Mouse (Mus musculus): Measurements from ENCODE around the gene Mr1.

Mr1 gene

DNA sequence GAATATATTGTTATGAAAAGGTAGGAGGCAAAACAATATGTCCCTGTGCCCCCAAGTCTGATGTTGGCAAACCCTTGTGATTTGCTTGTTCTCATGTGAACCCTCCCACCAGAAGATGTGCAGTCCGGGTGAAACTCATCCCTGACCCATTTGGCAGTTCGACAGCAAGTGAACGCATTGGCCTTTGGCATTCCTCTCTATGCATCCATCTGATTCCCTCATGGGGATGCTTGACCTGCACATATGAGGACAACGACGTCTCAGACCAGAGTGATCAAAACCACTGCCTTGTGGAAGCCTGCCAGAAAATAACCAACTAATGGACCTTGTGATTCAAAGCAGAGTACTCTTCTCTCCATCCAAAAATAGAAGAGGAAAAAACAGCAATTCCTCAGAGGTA is 19.9 kb downstream of the Mr1 start:
- DNase-seq: no peak

DNA sequence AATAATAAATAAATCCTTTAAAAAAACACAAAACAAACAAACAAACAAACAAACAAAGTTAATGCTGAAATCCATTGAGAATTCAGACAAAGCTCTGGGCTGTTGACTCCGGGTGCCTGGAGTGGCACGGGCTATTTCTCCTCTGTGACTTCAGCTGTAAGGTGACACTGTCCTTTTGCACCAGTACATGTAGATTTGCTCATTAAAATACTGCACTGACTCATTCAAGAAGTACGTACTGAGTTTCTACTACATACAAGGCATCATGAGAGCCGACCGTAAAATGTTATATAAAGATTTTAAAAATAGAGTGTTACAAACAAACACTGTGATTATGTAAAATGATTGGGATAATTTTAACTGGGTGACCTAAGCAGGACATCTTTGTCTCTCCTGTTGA is 22.2 kb downstream of the Mr1 start:
- DNase-seq: no peak

DNA sequence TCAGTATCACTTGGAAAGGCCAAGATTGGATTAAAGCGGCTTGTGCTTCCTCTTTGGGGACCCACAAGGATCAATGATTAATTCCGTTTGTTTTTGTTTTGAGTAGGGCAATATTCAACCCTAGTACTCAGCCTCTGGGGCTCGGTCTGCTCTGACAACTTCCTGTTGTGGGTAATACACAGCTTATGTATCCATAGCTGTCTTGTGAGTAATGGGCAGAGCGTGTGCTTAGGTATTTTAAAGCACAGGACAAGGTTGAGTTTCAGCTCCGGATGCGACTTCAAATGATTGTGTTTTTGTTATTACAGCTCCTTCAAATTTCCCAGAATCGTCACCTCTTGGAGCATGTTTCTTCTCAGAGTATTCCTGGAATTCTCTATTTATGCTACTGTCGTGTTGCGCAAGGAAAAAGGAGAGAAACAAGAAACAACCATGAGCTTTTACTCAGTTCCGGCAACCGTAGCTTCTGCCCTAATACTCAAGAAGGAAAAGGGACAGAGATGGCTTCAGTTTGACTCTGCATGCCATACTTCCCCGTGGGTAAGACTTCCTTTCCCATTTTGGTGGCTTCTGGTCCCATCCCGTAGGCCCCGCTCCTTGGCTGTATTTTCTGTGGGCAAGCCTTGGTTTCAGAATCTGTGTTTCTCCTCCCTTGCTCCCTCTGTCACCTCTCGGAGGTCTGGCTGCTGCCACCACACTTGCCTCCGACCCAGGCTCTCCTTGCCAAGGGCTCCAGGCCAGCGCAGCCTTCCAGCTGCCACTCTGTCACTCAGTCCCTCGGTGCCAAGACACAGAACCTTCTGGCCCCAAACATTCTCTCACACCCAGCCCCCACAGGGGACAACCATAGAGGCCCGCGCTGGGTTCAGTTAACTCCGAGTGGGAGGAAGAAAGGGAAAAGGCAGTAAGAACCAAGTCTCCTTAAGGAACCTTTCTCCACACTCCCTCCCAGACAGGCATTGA is 24.4 kb downstream of the Mr1 start:
- DNase-seq: peak; percentile 19

DNA sequence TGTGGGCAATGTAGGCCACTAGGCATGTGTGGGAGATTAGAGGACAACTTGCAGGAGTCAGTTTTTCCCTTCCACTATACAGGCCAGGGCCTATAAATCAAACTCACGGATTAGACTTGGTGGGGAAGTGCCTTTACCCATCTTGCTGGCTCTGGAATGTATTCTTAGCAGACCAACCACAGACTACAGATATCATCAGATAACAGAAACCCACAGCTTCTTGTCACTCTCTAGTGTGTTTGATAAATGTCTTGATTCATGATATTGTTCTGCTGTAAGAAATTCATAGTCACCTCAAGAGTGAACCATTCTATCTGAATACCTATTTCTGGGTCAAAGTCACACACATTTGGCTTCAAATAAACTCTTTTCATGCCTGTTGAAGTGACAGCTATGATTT is 26.9 kb downstream of the Mr1 start:
- no peak for DNase-seq

DNA sequence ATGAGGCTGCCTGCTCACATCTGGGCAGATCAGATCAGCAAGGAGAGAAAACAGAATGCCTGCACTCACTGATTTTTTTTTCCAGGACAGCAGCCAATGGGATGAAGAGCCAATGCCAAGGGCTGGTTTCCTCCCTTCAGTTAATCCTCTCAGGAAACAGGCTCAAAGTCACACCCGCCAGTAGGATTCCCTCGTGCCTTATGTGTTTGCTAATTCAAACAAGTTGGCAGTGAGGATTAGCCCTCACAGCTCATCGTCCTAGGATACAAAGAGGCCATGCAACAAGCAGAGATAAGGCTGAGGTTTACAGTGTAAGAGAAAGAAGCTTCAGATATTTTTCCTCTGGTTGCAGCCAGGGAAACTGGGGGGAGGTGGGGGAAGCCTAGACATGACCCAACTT is 32.7 kb downstream of the Mr1 start:
- no peak for DNase-seq

DNA sequence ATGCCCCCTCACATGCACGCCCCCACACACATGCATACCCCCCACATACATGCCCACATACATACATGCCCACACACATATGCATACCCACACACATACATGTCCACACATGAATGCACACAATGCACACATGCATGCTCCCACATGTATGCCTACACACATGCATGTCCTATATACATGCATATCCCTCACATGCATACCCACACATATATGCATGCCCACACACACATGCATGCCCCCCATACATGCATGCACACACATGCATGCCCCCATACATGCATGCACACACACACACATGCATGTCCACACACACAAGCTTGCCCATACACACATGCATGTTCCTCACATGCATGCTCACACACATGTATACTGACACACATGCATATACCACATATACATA is 33.7 kb downstream of the Mr1 start:
- DNase-seq: no peak

DNA sequence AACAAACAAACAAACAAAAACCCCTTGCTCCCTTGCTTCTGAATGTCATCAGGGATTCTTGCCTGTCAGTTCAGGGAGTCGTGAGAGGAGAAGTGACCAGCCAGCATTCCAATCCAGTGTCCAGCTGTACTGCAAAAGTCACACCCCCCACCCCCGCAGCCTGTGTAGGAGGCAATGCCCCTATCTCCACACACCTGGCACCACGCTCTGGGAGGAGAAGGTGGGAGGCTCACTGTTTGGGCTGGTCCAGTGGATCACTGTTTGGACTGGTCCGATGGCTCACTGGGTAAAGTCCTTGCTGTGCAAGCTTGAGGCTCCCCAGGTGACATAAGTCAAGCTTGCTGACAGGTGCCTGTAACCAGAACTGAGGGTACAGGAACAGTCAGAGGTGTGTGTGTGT is 34.5 kb downstream of the Mr1 start:
- DNase-seq: no peak

DNA sequence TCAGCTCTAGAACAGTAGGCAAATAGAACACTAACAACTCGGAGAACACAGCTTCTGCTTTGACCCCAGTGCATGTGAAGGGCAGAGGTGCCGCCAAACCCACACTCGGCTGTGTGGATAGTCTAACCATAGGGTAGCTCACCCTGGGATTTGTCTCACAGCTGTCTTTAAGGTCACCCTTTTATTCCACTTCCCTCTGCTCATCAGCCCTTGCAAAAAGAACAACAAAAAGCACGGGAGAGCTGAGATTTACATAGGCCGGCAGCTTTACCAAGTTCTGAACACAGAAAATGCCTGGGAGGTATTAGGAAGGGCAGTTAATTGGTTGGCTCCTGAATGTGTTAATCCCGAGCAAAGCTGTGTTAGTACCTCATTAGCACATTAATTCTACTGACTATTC is 35.1 kb downstream of the Mr1 start:
- no peak for DNase-seq

DNA sequence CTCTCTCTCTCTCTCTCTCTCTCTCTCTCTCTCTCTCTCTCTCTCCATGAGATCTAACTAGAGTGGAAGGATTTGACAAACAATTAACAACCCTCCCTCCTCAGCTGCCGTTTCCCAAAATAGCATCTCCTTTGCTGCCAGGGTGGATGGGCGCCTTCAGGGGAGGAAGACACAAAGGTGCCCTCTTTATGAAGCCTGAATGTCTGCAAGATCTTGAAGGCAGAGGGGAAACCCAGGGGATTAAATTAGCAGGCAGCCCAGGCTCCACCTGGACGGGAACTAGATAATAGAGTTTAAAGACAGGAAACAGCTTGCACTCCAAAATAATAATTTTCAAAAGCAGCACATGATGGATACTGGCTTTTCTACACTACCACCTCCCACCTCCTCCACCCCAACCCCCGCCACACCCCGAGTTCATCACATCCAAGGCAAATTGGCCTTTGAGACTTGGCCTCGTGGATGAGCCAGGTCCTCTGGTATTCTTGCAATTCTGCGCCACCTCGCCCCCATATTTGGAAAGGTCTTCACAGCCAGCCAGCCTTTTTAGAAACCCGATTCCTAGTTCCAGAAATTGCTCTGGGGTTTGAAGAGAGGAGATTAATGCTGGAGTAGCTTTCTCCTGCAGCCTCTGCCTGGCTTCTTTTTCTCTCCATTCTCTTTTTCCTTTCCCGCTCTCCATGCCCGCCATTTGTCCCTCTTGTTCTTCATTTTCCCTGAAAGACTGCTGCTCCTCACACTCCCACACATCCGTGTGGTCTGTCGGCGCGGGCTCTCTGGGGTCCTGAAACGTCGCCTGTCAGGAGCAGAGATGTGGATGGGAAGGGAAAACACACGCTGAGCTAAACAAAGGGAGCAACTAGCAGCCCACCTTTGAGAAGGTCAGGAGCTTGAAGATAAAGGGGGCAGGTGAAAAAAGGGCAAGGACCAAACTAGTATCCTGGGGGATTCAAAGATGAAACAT is 36.9 kb downstream of the Mr1 start:
- no peak for DNase-seq

DNA sequence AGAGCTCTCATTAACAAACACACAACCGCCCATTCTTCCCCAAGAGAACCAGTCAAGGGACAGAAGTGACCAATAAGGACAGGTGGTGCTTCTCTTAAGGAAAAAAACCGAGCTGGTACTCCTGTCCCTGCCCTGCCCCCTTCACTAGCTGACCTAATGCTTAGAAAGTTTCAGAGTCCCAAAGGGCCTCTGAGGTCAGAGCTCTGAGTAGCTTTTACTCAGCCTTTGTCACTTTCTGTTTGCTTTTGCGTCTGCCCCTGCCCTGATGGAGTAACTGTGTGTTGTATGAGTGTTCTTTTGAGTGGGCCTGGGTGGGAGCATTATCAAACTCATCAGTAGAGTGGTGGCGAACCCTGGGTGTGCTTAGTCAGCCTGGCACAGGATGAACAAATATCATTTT is 38.2 kb downstream of the Mr1 start:
- no peak for DNase-seq

DNA sequence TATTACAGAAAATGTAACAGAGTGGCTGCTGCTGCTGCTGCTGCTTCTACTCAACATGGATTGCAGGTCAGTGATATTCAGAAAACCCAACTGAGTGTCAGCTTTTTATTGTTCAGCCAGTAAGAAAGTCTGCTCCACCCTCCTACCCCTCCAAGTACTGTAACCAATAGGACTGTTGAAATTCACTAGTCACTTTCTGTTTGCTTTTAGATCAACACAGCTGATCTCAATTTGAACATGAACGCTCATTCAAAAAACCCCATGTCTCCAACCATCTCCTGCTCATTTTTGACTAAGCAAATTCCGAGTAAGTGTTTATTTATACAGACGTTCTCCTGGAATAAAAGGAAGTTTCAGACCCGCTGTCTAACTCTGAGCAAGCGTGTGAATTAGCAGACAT is 38.8 kb downstream of the Mr1 start:
- no peak for DNase-seq

DNA sequence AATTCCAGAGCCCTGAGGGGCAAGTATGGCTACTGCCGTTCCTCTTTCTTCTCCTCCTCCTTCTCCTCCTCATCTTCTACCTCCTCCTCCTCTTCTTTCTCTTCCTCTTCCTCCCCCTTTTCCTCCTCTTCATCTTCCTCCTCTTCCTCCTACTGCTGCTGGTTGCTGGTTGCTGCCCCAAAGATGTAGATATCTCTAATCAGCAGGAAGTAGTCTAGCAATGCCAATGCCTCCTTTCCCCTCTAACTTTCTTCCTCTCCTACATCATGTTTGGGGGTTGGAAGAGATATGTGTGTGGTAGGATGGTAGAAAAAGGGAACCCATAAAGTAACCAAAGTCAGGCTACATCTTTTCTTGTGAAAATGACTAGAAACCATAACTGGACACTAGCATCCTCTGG is 40.3 kb downstream of the Mr1 start:
- no peak for DNase-seq

DNA sequence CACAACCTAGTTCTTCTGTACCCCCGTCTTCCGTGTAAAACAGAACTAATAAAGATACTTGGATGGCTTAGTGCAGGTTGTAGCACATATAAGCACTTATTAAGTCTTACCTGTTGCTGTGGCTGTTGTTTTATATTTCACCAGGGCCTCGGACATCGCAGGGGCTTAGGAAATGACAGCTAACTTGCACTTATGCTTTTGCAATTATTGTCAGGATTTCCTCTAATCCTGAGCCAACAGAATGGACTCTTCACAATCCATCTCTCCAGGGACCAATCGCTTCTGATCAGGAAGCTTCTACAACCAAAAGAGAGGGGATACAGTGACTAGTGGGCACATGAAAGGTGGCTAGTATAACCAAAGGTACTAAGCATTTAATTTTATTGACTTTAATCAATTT is 42.6 kb downstream of the Mr1 start:
- no peak for DNase-seq

DNA sequence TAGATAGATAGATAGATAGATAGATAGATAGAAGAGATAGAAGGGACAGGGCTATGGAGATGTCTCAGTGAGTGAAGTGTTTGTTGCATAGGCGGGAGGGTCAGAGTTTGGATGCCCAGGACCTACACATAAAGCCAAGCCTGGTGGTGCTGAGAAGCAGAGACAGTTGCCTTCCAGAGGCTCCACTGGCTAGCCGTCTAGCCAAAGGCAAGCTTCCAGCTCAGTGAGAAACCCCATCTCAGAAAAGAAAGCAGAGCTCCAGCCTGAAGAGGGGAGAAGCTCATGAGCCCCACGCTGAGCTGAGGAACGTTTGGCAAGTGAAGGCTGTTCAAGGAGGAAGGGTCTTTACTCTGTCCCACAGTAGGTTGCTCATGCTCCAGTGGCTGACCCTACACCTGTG is 44.0 kb downstream of the Mr1 start:
- no peak for DNase-seq

DNA sequence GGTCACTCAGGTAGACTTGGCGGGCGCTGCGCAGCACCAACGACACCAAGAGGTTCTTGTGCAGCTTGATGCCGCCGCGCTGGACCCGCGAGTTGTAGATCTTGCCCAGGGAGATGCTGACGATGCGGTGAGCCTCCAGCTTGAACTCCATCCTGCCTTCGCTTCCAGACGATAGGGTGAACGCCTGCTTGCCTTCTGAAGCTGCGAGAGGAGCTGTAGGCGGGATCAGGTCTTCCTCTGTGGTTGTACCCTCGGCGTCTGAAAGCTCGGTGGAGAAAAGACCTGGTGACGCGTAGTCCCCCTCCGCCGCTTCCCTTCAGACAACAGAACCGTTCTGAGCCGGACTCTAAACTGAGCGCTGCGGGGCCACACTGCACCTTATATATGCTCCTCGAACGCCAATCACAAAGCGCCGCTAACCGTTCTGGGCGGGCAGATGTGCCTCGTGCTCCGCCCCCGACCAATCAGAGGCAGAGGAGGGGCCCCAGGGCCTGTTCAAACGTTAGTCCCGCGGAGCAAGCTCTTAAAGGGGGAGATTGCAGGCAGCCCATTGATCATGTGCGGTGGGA is 47.2 kb downstream of the Mr1 start, which contains the start of gene Ier5:
Ier5 (minus strand) TSS at position 357 of the 569 bp plus-strand sequence.
- peak; percentile 97 for DNase-seq

DNA sequence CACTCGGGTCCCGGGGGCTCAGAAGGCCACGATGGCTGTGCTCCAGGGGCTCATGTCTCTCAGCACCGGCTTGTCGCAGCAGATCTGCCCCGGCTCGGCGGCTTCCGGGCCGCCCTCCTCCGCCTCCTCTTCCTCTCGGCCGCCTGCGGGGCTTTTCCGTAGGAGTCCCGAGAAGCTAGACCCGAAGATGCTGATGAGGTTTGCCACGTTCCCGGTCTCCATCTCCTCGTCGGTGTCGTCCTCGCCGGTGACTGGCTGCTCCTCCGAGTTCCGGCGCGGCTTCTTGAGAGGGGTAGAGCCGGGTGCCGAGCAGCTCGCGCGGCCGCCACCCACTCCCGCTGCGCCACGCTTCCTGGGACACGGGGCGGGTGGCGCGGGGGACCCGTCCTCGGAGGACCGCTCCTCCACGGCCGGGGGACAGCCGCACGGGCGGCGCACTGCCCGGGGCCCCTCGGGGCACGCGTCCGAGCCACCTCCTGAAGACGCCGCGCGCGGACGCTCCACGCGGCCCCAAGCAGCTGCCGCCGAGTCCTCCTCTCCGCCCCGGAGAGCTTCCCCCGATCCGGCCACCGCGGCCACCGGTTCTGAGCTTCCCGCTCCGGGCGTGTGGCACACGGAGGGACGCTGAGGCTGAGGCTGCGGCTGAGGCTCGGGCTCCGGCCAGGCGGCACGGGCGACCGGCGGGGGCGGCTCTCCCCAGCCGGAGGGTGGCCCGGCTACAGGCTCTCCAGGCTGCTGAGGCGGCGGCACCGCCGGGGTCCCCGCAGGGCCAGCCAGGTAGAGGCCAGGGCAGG is 47.9 kb downstream of the Mr1 start:
- DNase-seq: peak; percentile 75

DNA sequence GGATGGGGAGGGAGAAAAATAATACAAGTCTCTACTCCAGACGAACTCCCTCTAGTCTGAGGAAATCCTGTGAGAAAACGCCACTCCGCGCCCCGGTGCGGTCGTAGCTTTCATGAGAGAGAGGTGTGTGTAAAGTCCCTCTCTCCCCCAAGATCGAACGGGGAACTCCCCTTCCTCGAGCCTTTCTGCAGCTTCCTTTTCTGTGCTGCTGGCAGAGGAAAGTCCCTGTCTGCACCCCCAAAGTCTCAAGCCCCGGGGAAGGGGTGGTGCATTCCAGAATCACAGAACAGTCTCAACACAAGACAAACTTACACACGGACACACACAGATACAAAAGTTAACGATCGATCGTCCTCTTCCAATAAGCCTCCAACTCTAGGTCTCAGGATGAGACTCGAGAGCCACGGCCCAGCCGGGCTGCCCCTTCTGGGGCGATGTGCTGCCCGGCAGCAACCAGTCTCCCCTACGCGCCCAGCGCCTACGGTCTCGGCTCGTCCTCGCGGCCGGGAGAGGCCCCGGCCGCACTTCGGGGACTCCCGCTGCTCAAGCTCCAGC is 48.6 kb downstream of the Mr1 start:
- peak; percentile 49 for DNase-seq

DNA sequence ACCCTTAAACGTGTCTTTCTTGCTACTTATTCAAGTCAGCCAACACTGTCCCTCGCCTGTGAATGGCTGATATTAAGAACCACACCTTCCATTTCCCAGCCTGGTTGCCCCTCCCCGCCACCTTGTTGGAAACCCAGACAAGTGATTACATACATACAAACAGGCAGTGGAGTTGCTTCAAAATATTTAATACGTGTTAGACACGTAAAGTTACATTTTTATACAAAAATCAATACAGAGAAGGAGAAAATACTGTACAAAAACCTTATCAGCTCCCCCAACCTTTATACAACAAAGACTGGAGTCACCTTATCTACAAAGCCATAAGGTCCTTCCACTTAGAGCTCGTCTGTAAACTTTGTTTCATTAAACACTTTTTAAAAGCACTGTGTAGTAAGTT is 49.3 kb downstream of the Mr1 start:
- no peak for DNase-seq

DNA sequence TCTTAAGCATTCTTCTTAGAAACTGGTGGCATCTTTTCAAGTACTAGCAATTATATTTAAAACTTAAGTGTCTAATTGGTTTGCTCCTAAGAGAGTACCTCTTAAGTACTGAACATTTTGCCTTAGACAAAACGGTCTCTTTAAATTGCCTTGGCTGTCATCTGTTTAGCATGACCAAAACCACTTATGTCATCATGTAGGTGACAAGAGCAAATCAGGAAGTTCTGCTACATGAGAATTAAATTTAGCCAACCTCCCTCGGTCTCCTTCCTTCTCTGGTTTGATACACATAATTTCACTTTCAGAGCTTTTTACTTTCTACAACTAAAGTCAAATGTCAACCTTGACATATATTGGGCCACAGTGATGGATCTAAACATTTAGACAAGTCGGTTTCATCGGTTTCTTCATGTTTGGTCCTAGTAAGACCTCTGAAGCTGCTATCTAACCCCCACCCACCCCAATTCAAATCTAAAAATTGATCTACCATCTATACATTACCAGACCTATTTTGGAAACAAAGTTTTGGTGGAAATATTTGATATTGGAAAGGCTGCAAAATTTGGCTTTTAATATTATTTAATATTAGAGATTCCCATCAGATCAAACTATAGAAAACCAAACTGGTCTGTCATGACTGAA is 49.9 kb downstream of the Mr1 start:
- no peak for DNase-seq

DNA sequence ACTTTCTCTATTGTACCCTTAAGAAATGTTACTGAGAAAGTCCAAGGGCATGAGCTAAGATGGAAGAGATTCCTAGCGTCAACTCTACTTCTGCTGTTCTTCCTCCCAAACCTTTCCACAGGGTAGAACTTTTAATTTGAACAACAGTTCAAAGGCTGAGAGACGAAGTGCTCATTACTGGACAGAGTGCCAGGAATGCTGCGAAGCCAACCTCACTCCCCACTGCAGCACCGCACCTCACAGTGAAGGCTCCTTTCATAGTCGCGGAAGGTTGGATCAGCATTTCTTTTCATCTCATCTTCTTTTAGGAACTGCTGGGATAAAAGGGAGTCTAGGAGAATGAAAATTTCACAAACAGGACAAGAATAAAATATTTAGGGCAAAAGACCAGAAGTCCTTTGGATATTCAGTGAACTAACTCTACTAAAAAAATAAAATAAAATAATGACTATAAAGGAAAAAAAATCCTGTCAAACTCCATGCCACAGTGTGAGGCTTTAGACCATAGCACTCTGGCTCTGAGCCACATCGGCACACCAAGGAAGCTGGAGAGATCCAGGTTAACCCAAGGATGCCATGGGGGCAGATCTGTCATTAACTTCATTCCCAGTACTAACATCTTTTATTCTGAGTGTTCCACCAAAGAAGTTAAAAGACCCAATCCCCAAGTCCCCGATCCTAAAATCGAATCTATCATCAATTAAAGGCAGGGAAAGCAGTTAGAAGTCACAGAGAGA is 52.5 kb downstream of the Mr1 start:
- DNase-seq: no peak
